Mouse (Mus musculus) cerebellum, adult 2 months (tissue): Measurements from ENCODE around the gene Pex12.
A peak's percentile ranks its signal among the peaks of the same experiment; 100 is the strongest.

Experiments
- CTCF ChIP-seq: fragments of 200-500 bp; IDR thresholded peaks from 2 replicates; pipeline ENCODE4 v1.5.1; 2011; ENCODE audit warnings: low read depth, mild to moderate bottlenecking, control low read depth, low read length, moderate library complexity, borderline replicate concordance; ENCODE audit not compliant: insufficient read depth
- POLR2A ChIP-seq: fragments of 200-500 bp; IDR thresholded peaks from 2 replicates; pipeline ENCODE4 v1.6.1; 2011; ENCODE audit warnings: low read length, control low read depth, borderline replicate concordance; ENCODE audit not compliant: insufficient read depth

DNA sequence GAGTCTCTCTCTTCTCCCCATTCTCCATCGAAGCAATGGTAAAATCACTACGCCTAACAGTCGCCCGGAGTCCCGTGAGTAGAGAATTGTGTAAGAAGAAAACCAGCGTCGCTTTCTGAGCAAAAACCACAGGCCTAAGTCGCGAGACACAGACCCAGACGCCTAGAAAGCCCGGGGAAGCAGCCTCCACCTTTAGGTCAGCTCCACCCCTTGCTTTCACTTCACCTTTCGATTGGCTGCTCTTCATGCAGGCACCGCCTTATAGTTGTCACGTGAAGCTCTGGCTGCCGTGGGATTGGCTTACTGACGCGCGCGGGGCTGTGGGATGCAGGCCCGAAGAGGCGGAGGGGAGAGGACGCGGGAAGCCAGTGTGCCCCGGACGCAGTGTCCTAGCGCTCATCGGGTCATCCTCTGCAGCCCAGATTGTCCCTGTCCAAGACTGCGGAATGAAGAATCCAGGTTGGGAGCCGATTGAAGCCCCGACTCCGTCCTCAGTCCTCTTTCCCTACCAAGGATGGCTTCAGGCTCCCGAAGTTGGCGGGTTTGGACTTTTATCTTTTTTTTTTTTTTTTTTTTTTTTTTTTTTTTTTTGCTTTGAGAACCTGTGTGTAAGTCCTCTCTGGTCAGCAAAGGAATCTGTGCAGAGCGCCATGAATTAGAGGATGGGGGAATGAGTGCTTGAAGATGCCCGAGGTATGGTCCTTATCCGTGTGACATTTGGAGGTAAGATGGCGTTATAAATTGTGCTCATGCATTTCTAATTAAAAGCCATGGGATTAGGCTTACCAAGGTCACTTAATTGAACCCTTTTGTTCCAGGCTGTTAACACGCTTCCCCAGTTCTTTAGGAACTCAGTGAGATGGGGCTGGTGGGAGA lies 10.8 kb downstream of the Pex12 start:
- TF ChIP-seq CTCF: no peak
- peak; percentile 85 for TF ChIP-seq POLR2A
